Mouse (Mus musculus) lung, adult 2 months (tissue): ENCODE measurements around the gene Lhpp. TPM values are rescaled to one million over a fixed set of nuclear protein-coding genes. Genes with fewer than 3 reads are reported as not detected.

Experiments used
- DNase-seq: peaks from one replicate; pipeline ENCODE4 v3.0.0; 2022
- H3K4me1 ChIP-seq: fragments of 200-500 bp; 2 replicates; pipeline ENCODE4 v1.6.1; 2011; ENCODE audit warnings: low read length; ENCODE audit not compliant: control insufficient read depth, insufficient read depth
- H3K4me3 ChIP-seq: fragments of 200-500 bp; replicated peaks from 2 replicates; pipeline ENCODE3; 2011; ENCODE audit warnings: low read depth, mild to moderate bottlenecking, control low read depth, low read length; ENCODE audit errors: extremely low read depth
- CTCF ChIP-seq: fragments of 200-500 bp; IDR thresholded peaks from 2 replicates; pipeline ENCODE4 v1.5.1; 2011; ENCODE audit warnings: mild to moderate bottlenecking, low read length, control low read depth; ENCODE audit not compliant: insufficient read depth
- POLR2A ChIP-seq: fragments of 200-500 bp; IDR thresholded peaks from 2 replicates; pipeline ENCODE4 v1.6.1; 2011; ENCODE audit warnings: low read depth, mild to moderate bottlenecking, control low read depth, low read length, borderline replicate concordance; ENCODE audit errors: extremely low read depth
- WGBS: fragments of 180-500 bp; shearing (Covaris S2); methylation state at CpG from one replicate; pipeline ENCODE4 v1.1.7; 2018; 5-methylcytosine and 5-hydroxymethylcytosine counted together
- polyA plus RNA-seq: library from polyadenylated mRNA; depleted of rRNA; stranded (reverse); fragments of >200 nt; gene quantifications from 2 replicates; pipeline ENCODE4 v1.2.3, GENCODE M21; 2012

Lhpp gene
- polyA plus RNA-seq, 1 experiment = 17.1 TPM

DNA sequence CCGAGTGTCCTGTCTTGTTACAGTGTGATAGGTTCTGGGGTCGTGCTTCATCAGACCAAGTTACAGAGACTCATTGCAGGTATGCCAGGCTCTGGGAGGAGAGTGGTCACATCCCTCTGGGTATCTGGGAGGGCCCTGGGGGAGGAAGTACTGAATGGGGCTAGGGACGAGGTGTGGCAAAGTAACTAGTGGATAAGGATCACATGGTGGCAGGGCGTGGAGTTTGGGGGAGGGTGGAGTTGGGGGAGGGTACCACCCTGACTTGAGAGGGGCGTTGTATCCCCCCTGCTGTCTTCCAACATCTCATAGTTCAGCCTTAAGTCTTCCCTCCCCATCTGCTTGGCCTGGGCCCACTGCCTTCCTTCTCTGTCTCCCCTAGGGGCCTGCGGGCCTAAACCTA is 69.1 kb downstream of the Lhpp start:
- DNase-seq = no peak
- 80% methylated on average over 6 of the region's 6 CpGs for WGBS

DNA sequence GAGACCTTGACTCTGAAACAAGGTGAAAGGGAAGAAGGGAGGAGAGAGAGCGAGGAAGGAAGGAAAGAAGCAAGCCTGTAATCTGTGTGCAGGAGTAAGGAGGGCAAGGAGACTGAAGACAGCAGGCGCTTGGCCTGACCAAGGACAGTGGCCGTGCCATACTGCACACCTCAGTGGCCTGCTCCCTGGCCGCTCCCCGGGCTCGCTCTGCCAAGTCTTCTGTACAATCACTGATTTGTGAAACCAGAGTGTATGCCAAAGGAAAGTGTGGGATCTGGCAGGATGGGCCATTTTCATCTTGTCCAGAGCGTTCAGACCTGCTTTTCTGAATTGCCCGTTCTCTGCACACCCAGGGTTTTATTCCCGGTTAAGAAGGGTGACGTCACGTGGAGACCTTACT is 70.9 kb downstream of the Lhpp start:
- DNase-seq = no peak
- peaks cover 2% of the 10 kb centered on the region; the same call in 1 of the 2 replicates for H3K4me1 ChIP-seq
- TF ChIP-seq POLR2A (no peak), CTCF (no peak)
- no peak overlapping the region for H3K4me3 ChIP-seq
- 88% methylated on average over 11 of the region's 11 CpGs for WGBS

More for the DNA sequence above, 69.1 kb downstream of the Lhpp start:
- Histone ChIP-seq H3K4me3 (no peak overlapping the region), H3K4me1 (peaks cover 2% of the 10 kb centered on the region; the same call in 1 of the 2 replicates)
- TF ChIP-seq CTCF = no peak
- TF ChIP-seq POLR2A = no peak

DNA sequence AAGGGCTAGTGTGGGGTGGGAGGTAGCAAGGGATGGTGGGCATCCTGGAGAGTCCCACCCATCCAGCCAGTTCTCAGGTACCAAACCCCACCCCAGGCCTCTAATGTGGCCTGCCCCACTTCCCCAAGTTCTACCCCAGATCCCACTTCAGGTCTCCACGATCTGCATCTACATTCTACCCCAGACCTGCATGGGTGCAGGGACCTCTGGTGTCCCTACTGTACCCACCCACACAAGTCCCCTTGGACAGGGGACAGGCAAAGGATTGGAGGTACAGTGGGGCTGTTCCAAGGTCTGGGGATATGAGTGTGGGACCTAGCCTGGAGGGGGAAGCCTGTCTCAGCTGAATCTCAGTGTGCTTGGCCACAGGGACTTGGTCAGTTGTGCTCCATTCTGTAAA is 71.4 kb downstream of the Lhpp start:
- Histone ChIP-seq H3K4me3 (no peak overlapping the region), H3K4me1 (peaks cover 4% of the 10 kb centered on the region)
- 82% methylated on average over 1 of the region's 1 CpGs for WGBS
- no peak for DNase-seq
- TF ChIP-seq POLR2A (no peak), CTCF (no peak)

DNA sequence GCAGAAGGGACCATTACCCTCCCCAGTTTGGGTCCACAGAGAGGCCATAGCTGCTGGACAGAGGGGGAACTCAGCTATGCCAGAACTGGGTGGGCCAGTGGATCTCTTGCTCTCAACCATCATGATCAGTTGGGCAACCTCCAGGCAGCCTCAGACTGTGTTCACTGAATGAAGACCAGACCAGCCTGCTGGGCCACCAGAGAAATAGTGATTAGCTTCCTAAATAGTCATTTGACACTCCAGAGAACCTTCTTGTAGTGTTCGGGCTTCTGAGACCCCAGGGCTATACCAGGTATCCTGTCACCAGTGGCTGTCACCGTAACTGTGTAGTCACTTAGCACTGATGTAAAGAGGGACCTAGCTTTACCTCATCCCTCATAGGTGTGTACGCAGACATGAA is 71.9 kb downstream of the Lhpp start:
- Histone ChIP-seq H3K4me3 (no peak overlapping the region), H3K4me1 (peaks cover 4% of the 10 kb centered on the region)
- no peak for DNase-seq
- TF ChIP-seq CTCF (no peak), POLR2A (no peak)
- 99% methylated on average over 3 of the region's 3 CpGs for WGBS

DNA sequence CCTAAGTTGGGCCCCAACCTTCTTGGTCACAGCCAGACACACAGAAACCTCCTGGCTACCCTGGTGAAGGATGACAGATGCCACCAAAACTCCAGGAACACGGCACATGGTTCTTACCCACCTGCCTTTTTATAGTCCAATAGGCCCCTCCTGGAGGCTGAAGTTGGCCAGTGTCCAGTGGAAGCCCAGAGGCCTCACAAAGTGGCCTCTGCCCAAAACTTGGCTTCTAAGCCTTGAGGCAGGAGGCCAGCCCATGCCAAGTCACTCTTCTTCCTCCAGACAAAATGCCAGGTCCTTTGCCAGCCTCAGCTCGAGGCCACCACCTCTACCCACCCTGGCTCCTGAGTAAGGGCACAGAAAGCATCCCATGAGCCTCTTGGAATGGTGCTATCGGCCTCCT is 72.5 kb downstream of the Lhpp start:
- WGBS = 78% methylated on average over 3 of the region's 3 CpGs
- peaks cover 9% of the 10 kb centered on the region for H3K4me1 ChIP-seq
- no peak for DNase-seq
- no peak overlapping the region for H3K4me3 ChIP-seq
- TF ChIP-seq CTCF = no peak
- no peak for TF ChIP-seq POLR2A

DNA sequence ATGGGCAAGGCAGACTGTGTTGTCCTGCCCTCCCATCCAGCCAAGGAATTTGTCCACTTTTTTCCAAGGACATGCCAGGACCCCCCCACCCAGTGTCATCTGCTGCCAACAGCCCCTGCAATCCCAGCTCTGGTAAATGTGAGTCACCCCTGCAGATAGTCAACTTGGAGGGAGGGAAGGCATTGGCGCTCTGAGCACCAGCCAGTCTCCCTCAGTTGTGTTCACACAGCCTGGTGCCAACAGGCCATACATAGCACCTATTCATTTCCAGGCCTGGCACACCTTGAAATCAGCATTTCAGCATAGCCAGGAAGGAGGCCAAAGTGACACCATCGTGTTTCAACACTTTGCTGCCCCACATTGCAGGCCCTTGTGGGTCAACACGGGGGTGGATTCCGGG is 73.5 kb downstream of the Lhpp start:
- 83% methylated on average over 4 of the region's 4 CpGs for WGBS
- Histone ChIP-seq H3K4me3 (no peak overlapping the region), H3K4me1 (peaks cover 16% of the 10 kb centered on the region)
- DNase-seq = no peak
- no peak for TF ChIP-seq POLR2A
- TF ChIP-seq CTCF = no peak

DNA sequence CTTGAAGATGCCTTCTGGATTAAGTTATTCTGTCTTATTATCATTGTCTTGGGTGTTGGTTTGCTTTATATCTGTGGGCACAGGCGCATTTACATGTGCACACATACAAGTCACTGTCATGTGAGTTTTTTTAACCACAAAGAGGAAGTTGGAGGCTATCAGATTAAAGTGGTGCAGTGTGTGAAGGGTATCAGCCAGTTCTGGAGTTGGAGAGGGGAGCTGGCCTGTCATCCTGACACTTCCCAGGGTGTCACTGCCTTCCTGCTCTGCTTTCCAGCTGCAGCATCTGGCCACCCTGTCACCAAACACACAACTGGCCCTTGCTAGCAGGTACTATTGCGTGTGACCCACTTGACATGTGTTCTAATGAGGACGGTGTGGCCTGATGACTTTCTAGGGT is 76.1 kb downstream of the Lhpp start:
- 75% methylated on average over 3 of the region's 3 CpGs for WGBS

DNA sequence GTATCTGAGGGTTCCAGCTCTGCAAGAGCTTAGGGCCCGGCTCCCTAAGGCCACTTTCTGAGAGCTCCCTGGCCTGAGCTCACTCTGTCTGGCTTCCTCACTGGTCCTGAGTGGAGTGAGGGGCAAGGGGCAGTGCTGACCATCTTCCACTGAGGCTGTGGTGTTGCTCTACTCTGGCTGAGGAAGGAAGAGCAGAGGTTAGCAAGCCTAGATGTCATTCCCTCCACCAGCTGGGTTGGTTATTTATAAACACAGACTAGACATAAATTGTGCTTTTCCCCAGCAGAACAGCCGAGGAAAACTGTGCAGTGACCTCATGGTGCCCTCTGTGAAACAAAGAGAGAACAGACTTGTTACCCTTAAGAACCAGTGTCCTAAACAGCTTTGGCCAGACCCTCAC is 77.5 kb downstream of the Lhpp start:
- H3K4me1 ChIP-seq = peaks cover 18% of the 10 kb centered on the region
- no peak for DNase-seq
- TF ChIP-seq POLR2A (no peak), CTCF (no peak)
- H3K4me3 ChIP-seq = no peak overlapping the region
- 36% methylated on average over 2 of the region's 2 CpGs for WGBS

More for the DNA sequence above, 76.1 kb downstream of the Lhpp start:
- TF ChIP-seq POLR2A (no peak), CTCF (no peak)
- DNase-seq = no peak
- Histone ChIP-seq H3K4me3 (no peak overlapping the region), H3K4me1 (peaks cover 18% of the 10 kb centered on the region)

DNA sequence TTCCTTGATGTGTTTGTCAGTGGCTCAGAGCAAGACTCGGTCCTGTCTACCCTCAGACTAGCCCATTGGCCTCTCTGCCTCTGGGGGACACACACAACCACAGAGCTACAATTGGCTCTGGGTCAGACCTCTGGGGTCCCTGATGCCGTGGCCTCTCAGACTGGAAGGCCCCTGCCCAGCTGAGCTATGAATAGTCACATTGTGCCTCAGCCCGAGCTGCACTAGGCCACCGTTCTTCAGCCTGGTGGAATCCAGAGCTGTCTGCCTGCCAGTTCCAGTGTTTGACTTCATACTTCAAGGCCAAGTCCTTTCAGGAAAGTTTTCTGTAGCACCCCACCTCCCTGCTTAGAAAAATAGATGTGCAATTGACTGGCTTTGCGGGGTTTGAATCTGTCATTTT is 78.3 kb downstream of the Lhpp start:
- DNase-seq = peak; percentile 52
- TF ChIP-seq POLR2A (no peak), CTCF (no peak)
- 33% methylated on average over 5 of the region's 5 CpGs for WGBS
- Histone ChIP-seq H3K4me3 (no peak overlapping the region), H3K4me1 (peaks cover 18% of the 10 kb centered on the region)

DNA sequence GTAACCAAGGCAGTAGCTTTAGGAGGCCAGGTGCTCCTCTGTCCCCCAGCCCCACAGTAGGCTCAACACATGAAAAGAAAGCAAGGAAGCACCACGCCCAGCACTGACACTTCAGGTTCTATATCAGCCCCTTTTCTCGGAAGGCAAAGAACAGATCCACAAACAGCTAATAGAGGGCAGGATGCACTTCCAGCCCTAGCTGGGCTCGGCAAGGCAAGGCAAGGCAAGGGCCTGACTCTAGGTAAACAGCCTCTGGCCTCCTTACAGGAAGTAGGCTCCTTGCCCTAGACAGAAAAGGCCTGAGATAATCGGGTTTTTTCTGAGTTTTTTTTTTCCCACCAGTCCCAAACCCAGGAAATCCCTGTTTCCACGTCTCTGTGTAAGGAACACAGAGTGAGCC is 79.3 kb downstream of the Lhpp start:
- Histone ChIP-seq H3K4me3 (no peak overlapping the region), H3K4me1 (peaks cover 18% of the 10 kb centered on the region)
- DNase-seq = no peak
- TF ChIP-seq CTCF = no peak
- TF ChIP-seq POLR2A = no peak
- WGBS = 35% methylated on average over 5 of the region's 5 CpGs
